ENCODE assay signal across 7 mouse cellular contexts in genomic region chr1:86178462-86179253, GRCm38 (mm10). TPM values are rescaled to one million over a fixed set of nuclear protein-coding genes. Genes with fewer than 3 reads are reported as not detected.
DNase-seq lines count a peak whose midpoint lies in the region; ATAC-seq lines count a peak whose summit lies in the region.

No protein-coding gene starts in this region.

- no peak overlapping the region for H3K4me2 ChIP-seq in intestine, embryonic 15.5 days (replicated peaks)
- no peak overlapping the region for H3K4me2 ChIP-seq in midbrain, embryonic 11.5 days

- intact Hi-C loops in gastrocnemius, postnatal 36 days (cut with DNase I) = loop anchor here (2.0 kb wide), 1 partner anchor 160 kb away; no protein-coding TSS in a partner anchor
- intact Hi-C loops in left cerebral cortex, postnatal 14 days (cut with DNase I) = loop anchor here (2.0 kb wide), 1 partner anchor 160 kb away; no protein-coding TSS in a partner anchor

- H3K27me3 ChIP-seq in intestine, embryonic 15.5 days (replicated peaks) = no peaks in the 10 kb centered on the region
- H3K27me3 ChIP-seq in midbrain, embryonic 11.5 days (ENCODE audit: control insufficient read depth, insufficient read depth, low read length) = no peaks in the 10 kb centered on the region

- no peak overlapping the region for H3K27ac ChIP-seq in intestine, embryonic 15.5 days
- H3K27ac ChIP-seq in midbrain, embryonic 11.5 days (ENCODE audit: low read depth, low read length) = no peak overlapping the region

- no peaks in the 10 kb centered on the region for H3K36me3 ChIP-seq in intestine, embryonic 15.5 days
- H3K36me3 ChIP-seq in midbrain, embryonic 11.5 days (ENCODE audit: control insufficient read depth, insufficient read depth, low read length) = no peaks in the 10 kb centered on the region; the same call in 1 of the 2 replicates

- H3K4me1 ChIP-seq in intestine, embryonic 15.5 days (replicated peaks) = 0 out of 2 replicates have a peak, but pooled peaks cover 2% of the 10 kb centered on the region
- H3K4me1 ChIP-seq in midbrain, embryonic 11.5 days (ENCODE audit: control insufficient read depth, insufficient read depth, low read length) = no peaks in the 10 kb centered on the region

- peak; percentile 31 for ATAC-seq in intestine, embryonic 15.5 days
- ATAC-seq in midbrain, embryonic 11.5 days (ENCODE audit: low FRiP score) = peak; percentile 75

- DNase-seq in adrenal gland, adult 18-20 months (ENCODE audit: low spot score in 2 of 2) = peak; percentile 75 to 78
- DNase-seq in embryo, embryonic 11 days = peak; percentile 84
- DNase-seq in gastrocnemius, postnatal 36 days = peak; percentile 54 to 59
- DNase-seq in left cerebral cortex, postnatal 14 days (ENCODE audit: low spot score in 2 of 2) = peak; percentile 85 to 89
- peak; percentile 93 for DNase-seq in midbrain, embryonic 11.5 days (ENCODE audit: low spot score, missing footprints)
- peak; percentile 70 for DNase-seq in skeletal muscle tissue, adult 2 months (ENCODE audit: low read depth, low spot score)

- no peak overlapping the region for H3K4me3 ChIP-seq in intestine, embryonic 15.5 days (replicated peaks)
- no peak overlapping the region for H3K4me3 ChIP-seq in midbrain, embryonic 11.5 days (ENCODE audit: low read depth, low read length)

- no peak overlapping the region for H3K9ac ChIP-seq in intestine, embryonic 15.5 days
- no peak overlapping the region for H3K9ac ChIP-seq in midbrain, embryonic 11.5 days (ENCODE audit: low read length)

- WGBS in intestine, embryonic 15.5 days = 49% methylated on average over 7 of the region's 7 CpGs
- WGBS in midbrain, embryonic 11.5 days = 47% methylated on average over 7 of the region's 7 CpGs

- H3K9me3 ChIP-seq in intestine, embryonic 15.5 days = no peaks in the 10 kb centered on the region
- no peaks in the 10 kb centered on the region for H3K9me3 ChIP-seq in midbrain, embryonic 11.5 days (ENCODE audit: control insufficient read depth, low read length)

RNA-seq across cellular contexts. Expression of gene Armc9, which starts 24.1 kb away (rescaled TPM):
- total RNA-seq in adrenal gland, adult 18-20 months (2021) = 1 to 10 TPM; 6.4 to 7.2 TPM
- total RNA-seq in gastrocnemius, postnatal 36 days (2021) = 1 to 10 TPM; 1.7 to 1.9 TPM
- 16.4 and 17.3 TPM in 2 replicates for polyA plus RNA-seq in intestine, embryonic 15.5 days (2015; fragmentation: Nextera tagmentation; extraction: Ambion mirVana)
- 10 to 100 TPM; 37.6 to 40.2 TPM for total RNA-seq in left cerebral cortex, postnatal 14 days (2021)
- polyA plus RNA-seq in midbrain, embryonic 11.5 days (2014; fragmentation: Nextera tagmentation; extraction: Ambion mirVana) = 32.3 and 33.8 TPM in 2 replicates

RNA-seq across cellular contexts. Expression of gene Gm21972, which starts 45.2 kb away (rescaled TPM):
- 1 to 10 TPM; 2.4 to 4.0 TPM for total RNA-seq in adrenal gland, adult 18-20 months (2021)
- total RNA-seq in gastrocnemius, postnatal 36 days (2021) = 1 to 10 TPM in 1 of 2 experiments, not detected in 1; 1.1 TPM
- polyA plus RNA-seq in intestine, embryonic 15.5 days (2015; fragmentation: Nextera tagmentation; extraction: Ambion mirVana) = not detected in 2 replicates
- total RNA-seq in left cerebral cortex, postnatal 14 days (2021) = 1 to 10 TPM; 2.0 to 4.1 TPM
- 0.40 TPM in 1 of 2 replicates, not detected in the other for polyA plus RNA-seq in midbrain, embryonic 11.5 days (2014; fragmentation: Nextera tagmentation; extraction: Ambion mirVana)

Comparison
In these comparisons a context has a peak if more than half of its experiments do, and no peak if none do; other contexts are left out.
1. RNA of gene Armc9, which starts 24.1 kb away (total RNA-seq): 37.6 to 40.2 TPM in left cerebral cortex, postnatal 14 days; 6.4 to 7.2 TPM in adrenal gland, adult 18-20 months and 1.7 to 1.9 TPM in gastrocnemius, postnatal 36 days; every median in the first group is over 4 times any median in the second.
2. Peak in every context shown above with its lines, with median percentiles within 50 percentile points of each other: DNase-seq.